Mouse (Mus musculus) CD4-positive helper T cell, adult 2 months (primary cell): ENCODE results near the gene Ncam1.

ENCODE experiments used
- DNase-seq: peaks from one replicate; pipeline ENCODE4 v3.0.0-alpha.2; 2012; ENCODE audit warnings: low read depth, missing footprints, low spot score

Gene Ncam1

GRCm38 (mm10) chr9:49509628-49510027, 289.1 kb downstream of the Ncam1 start:
- DNase-seq, result no peak

- DNase-seq, result no peak
Measured at GRCm38 (mm10) chr9:49509094-49509493, 289.6 kb downstream of the Ncam1 start.

GRCm38 (mm10) chr9:49507829-49508585, 290.7 kb downstream of the Ncam1 start:
- DNase-seq, result no peak

GRCm38 (mm10) chr9:49504658-49505057, 294.1 kb downstream of the Ncam1 start:
- DNase-seq, result no peak

GRCm38 (mm10) chr9:49502245-49502644, 296.5 kb downstream of the Ncam1 start:
- no peak for DNase-seq

GRCm38 (mm10) chr9:49499878-49500277, 298.8 kb downstream of the Ncam1 start:
- no peak for DNase-seq

GRCm38 (mm10) chr9:49493979-49494649, 304.6 kb downstream of the Ncam1 start:
- DNase-seq, result peak; percentile 39

- no peak for DNase-seq
Measured at GRCm38 (mm10) chr9:49490609-49491008, 308.1 kb downstream of the Ncam1 start.

GRCm38 (mm10) chr9:49488912-49489895, 309.5 kb downstream of the Ncam1 start:
- peak; percentile 58 for DNase-seq

- no peak for DNase-seq
Measured at GRCm38 (mm10) chr9:49488258-49488657, 310.5 kb downstream of the Ncam1 start.

- DNase-seq, result no peak
Measured at GRCm38 (mm10) chr9:49487657-49487943, 311.1 kb downstream of the Ncam1 start.

GRCm38 (mm10) chr9:49486805-49487656, 311.7 kb downstream of the Ncam1 start:
- no peak for DNase-seq

GRCm38 (mm10) chr9:49485892-49486311, 312.8 kb downstream of the Ncam1 start, which contains the start of gene Ttc12:
Gene Ttc12, minus strand, starts transcription at chr9:49486225.
- peak; percentile 33 for DNase-seq

- DNase-seq, result no peak
Measured at GRCm38 (mm10) chr9:49485250-49485891, 313.4 kb downstream of the Ncam1 start.

- no peak for DNase-seq
Measured at GRCm38 (mm10) chr9:49483316-49483715, 315.4 kb downstream of the Ncam1 start.

GRCm38 (mm10) chr9:49472126-49472525, 326.6 kb downstream of the Ncam1 start:
- DNase-seq, result no peak

- no peak for DNase-seq
Measured at GRCm38 (mm10) chr9:49470946-49471345, 327.8 kb downstream of the Ncam1 start.

GRCm38 (mm10) chr9:49470006-49470405, 328.7 kb downstream of the Ncam1 start:
- DNase-seq, result no peak

GRCm38 (mm10) chr9:49456136-49456535, 342.6 kb downstream of the Ncam1 start:
- no peak for DNase-seq

- no peak for DNase-seq
Measured at GRCm38 (mm10) chr9:49452396-49452795, 346.3 kb downstream of the Ncam1 start.
